Mouse (Mus musculus): ENCODE results near the gene Pygo2.

- no peak for TF ChIP-seq CTCF (IDR thresholded peaks at IDR 0.05; ENCODE audit: control insufficient read depth, insufficient read depth, insufficient replicate concordance, low read depth, low read length)
- no peak for TF ChIP-seq POLR2A (IDR thresholded peaks at IDR 0.05; ENCODE audit: control insufficient read depth, low read depth, low read length)
Observed at GRCm38 (mm10) chr3:89432606-89433005, 2.6 kb downstream of the Pygo2 start.

Data from testis, adult 2 months (tissue).